Mouse (Mus musculus) heart, postnatal 10 days (tissue): ENCODE results near the gene Rc3h2. TPM values are rescaled to one million over a fixed set of nuclear protein-coding genes. Genes with fewer than 3 reads are reported as not detected.

ENCODE experiments used
- DNase-seq, 2 experiments: peaks; one replicate each; pipeline ENCODE4 v3.0.0; 2021
- intact Hi-C: fragments of 180-260 bp; cut with DNase I; formaldehyde crosslinking; loops from one replicate; pipeline ENCODE4 v1.15.1; 2025
- total RNA-seq, 2 experiments: library from RNA; stranded (reverse); gene quantifications; 2 replicates each; pipeline ENCODE4 v1.2.3; 2021

The Rc3h2 gene
- 10 to 100 TPM; 47.7 to 50.2 TPM for total RNA-seq

- intact Hi-C loops = no loop called here
- DNase-seq = peak; percentile 98
Observed at GRCm38 (mm10) chr2:37422306-37423304, at the start of gene Rc3h2. Gene Rc3h2, minus strand, starts transcription at chr2:37422903.

GRCm38 (mm10) chr2:37466266-37466665 is 43.6 kb upstream of the Rc3h2 start:
- DNase-seq = no peak
- intact Hi-C loops = no loop called here

- intact Hi-C loops = no loop called here
- no peak for DNase-seq
Observed at GRCm38 (mm10) chr2:37460707-37461106, 38.0 kb upstream of the Rc3h2 start.

- no peak for DNase-seq
- intact Hi-C loops = no loop called here
Observed at GRCm38 (mm10) chr2:37452376-37452760, 29.7 kb upstream of the Rc3h2 start.

- intact Hi-C loops = no loop called here
- peak; percentile 95 to 96 for DNase-seq
Observed at GRCm38 (mm10) chr2:37451667-37452375, 29.1 kb upstream of the Rc3h2 start.

- DNase-seq = peak; percentile 97 to 99
- intact Hi-C loops = no loop called here
Observed at GRCm38 (mm10) chr2:37442611-37443591, 20.2 kb upstream of the Rc3h2 start, which contains the start of the genes Zbtb26, Zbtb6 and Rabgap1. Gene Zbtb26, minus strand, starts transcription at chr2:37443135. Gene Zbtb6, minus strand, starts transcription at chr2:37443171. Gene Rabgap1, plus strand, starts transcription at chr2:37443279.

- intact Hi-C loops = no loop called here
- no peak for DNase-seq
Observed at GRCm38 (mm10) chr2:37431609-37432008, 8.9 kb upstream of the Rc3h2 start.

GRCm38 (mm10) chr2:37430593-37431464 is 8.1 kb upstream of the Rc3h2 start:
- DNase-seq = peak; percentile 89 to 91
- intact Hi-C loops = no loop called here

GRCm38 (mm10) chr2:37423671-37424070 is 968 bp upstream of the Rc3h2 start:
- no peak for DNase-seq
- intact Hi-C loops = no loop called here

GRCm38 (mm10) chr2:37421903-37422302 is 800 bp downstream of the Rc3h2 start:
- DNase-seq = no peak
- intact Hi-C loops = no loop called here

- intact Hi-C loops = loop anchor here (5.0 kb wide), 1 partner anchor 92 kb away; no protein-coding TSS in a partner anchor
- peak in 1 of 2 experiments; percentile 18 for DNase-seq
Observed at GRCm38 (mm10) chr2:37395539-37395938, 27.2 kb downstream of the Rc3h2 start.

- no peak for DNase-seq
- intact Hi-C loops = loop anchor here (10.0 kb wide), 1 partner anchor 392 kb away; the partner anchor contains the start of gene Crb2
Observed at GRCm38 (mm10) chr2:37382921-37383320, 39.8 kb downstream of the Rc3h2 start.

- peak; percentile 53 to 78 for DNase-seq
- intact Hi-C loops = loop anchor here (2.0 to 10.0 kb wide), 2 partner anchors 105 to 395 kb away; partner anchors contain the start of gene Crb2
Observed at GRCm38 (mm10) chr2:37380189-37380588, 42.5 kb downstream of the Rc3h2 start.

GRCm38 (mm10) chr2:37376018-37376417 is 46.7 kb downstream of the Rc3h2 start:
- intact Hi-C loops = loop anchor here (5.0 kb wide), 1 partner anchor 36 kb away; no protein-coding TSS in a partner anchor
- no peak for DNase-seq

- intact Hi-C loops = no loop called here
- DNase-seq = no peak
Observed at GRCm38 (mm10) chr2:37370651-37371050, 52.1 kb downstream of the Rc3h2 start.

GRCm38 (mm10) chr2:37359908-37360307 is 62.8 kb downstream of the Rc3h2 start:
- no peak for DNase-seq
- intact Hi-C loops = no loop called here

GRCm38 (mm10) chr2:37358633-37359540 is 63.8 kb downstream of the Rc3h2 start, which contains the start of gene Pdcl:
Gene Pdcl, minus strand, starts transcription at chr2:37359332.
- DNase-seq = peak; percentile 93 to 94
- intact Hi-C loops = no loop called here

GRCm38 (mm10) chr2:37355571-37355970 is 67.1 kb downstream of the Rc3h2 start:
- DNase-seq = no peak
- intact Hi-C loops = no loop called here
